Mouse (Mus musculus) mature B cell (primary cell): ENCODE measurements around the gene Polr2e.

Source experiments
- in situ Hi-C: fragments of 300-500 bp; cut with MboI; formaldehyde crosslinking; loops from 2 replicates; pipeline ENCODE4 v1.14.3; 2019

The Polr2e gene

DNA sequence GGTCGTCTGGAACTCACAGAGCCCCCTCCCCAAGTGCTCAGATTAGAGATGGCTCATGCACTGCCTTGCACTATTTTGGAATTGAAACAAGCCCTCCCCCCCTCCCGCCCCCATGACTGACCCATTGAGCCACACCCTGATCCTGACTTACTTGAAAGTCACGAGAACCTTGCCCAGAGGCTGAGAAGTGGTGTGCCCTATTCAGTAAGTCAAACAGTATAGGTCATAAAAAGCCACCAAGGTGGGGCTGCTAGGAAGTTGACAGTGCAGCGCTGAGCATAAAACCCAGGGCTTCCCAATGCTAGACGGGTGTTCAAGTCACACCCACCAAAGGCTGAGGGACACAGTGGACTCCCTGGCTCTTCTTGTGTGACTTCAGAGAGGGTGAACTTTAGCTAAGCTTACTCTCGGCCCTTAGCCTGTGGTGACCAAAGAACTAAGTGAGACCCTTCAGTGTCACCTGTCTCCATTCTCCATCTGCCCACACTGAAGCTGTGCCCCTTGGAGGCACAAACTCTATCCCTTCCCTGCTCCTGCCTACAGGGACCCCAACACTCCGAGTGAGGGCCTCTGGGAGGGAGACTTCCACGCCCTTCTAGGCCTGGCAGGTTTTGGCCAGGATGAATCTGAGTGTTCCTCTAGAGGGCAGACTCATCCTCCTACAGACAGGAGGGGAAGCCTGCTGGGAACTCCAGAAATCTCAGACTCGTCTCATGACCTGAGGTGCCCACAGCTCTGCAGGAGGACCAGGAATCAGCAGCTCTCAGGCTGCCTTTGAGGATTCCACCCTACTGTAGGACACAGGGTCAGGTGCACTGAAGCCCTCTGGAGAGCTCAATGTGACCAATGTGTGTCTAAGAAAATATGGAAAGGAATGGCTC lies 5.8 kb downstream of the Polr2e start:
- in situ Hi-C loops, result no loop called here

DNA sequence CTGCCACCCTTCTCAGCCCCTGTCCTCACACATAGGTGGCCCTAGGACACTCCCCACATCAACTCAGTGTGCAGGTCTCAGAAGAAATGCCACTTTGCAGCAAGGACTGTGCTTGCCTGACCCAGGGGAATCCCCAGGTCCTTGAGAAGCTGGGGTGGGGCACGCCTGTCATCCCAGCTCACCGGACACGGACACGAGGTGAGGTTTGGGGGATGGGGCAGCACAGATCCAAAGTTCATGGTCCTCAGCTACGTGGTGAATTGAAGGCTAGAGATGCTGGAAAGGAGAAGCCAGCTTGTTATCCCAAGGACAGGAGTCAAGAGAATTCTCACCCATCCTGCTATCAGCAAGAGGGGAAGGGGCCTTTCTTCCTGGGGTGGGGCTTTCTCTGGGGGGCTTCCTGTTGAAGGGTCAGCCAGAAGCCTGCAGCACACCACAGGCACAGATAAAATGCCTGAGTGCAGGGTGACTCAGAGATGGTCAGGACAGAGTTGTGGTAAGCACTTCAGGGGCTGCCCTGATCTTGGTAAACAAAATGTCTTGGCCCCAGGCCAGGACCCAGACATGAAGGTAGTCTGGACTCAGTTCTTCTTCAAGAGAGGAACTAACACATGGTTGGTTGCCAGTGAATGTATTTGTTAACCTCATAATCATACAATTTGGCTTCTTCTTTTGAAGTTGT lies 6.7 kb downstream of the Polr2e start:
- in situ Hi-C loops, result no loop called here

DNA sequence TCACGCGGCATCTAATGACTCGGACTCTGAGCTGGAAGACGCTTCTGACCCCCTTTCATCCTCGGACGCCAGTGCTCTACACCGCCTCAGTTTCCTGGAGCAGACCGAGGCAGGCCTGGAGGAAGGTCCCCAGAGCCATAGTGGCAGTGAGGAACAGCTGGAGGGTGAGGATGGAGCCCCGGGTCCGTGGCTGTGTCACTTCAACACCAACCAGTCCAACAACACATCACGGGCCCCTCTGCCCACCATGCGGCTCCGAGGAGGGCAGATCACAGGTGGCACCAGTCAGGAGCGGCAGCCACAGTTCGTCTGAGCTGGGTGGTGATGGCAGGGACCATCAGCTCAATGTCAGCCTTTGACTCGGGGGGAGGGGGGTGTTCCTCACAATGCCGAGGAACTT lies 8.9 kb downstream of the Polr2e start:
- in situ Hi-C loops, result no loop called here

DNA sequence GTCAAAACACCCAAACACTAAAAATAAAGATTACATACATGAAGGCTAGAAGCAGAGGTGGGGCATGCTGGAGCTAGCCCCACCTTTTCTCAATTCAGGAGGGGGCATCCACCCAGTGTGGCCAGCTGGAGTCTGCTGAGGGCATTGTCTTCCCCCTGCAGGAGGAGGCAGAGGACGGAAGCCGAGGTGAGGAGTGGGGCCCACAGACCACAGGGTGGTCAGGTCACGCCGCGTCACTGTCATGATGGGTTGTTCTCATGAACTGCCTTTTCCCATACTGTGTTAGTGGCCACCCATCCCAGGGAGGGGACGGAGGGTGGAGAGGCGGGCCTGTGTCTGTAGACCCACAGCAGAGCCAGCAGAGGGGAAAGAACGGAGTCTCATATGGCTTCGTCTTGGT lies 9.4 kb downstream of the Polr2e start:
- in situ Hi-C loops, result no loop called here

DNA sequence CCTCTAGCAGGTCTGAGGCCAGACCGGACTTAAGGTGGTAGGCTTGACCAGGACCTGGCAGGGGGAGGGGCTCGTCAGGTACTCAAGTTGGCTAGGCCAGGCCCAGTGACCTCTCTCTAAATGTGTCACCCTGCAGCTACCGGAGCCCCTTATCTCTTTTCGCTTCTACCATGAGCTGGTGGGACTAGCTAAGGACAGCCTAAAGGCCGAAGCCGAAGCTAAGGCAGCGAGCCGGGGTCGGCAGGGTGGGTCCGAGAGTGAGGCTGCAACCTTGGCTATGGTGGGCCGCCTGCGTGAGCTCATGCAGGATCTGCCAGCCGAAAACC lies 11.1 kb downstream of the Polr2e start:
- in situ Hi-C loops, result no loop called here

DNA sequence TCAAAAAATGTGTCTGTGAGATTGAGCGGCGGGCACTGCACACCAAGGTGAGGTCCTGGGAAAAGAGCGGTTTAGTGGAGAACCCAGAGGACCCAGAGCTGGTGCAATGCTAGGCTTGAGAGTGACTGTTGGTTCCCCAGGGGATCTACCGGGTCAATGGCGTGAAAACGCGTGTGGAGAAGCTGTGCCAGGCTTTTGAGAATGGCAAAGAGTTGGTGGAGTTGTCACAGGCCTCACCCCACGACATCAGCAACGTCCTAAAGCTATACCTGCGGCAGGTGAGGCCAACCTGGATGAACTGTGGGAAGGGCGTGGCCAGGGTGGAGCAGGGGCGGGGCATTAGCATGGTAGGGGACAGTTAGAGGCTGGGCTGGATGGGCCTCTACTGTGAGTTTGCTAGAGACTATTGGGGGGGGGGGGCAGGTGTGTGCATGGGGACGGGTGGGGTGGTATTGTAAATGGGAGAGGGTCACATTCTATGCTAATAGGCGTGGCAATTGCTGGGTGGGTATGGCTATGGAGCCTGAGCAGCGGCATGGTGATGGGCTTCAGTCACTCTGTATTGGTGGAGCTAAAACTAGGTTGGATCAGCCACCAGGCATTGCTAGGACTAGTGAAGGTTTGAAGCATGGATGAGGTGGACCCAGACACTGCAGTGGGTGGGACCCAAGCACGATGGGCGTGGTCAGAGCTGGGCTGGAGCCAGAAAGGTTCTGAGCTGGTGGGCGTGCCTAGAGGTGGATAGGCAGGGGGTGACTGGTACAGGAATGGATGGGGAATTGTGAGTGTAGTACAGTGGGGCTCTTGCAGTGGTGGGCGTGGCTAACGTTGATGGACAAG lies 11.7 kb downstream of the Polr2e start:
- in situ Hi-C loops, result no loop called here

DNA sequence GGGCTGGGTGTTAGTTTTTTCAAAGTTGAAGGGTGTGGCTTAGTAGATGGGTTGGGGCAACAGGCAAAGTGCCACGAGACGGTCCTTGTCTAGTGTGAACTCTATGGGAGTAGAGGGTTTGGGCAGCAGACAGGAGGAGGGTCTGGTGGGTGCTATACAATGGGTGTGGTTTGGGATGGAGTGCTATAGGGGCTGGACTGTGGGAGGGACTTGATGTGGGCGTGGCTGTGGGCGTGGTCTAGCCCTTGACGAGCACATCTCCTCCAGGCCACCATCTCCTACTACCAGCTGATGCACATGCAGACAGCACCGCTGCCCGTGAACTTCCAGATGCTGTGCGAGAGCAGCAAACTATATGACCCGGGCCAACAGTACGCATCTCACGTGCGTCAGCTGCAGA lies 13.7 kb downstream of the Polr2e start:
- in situ Hi-C loops, result no loop called here

DNA sequence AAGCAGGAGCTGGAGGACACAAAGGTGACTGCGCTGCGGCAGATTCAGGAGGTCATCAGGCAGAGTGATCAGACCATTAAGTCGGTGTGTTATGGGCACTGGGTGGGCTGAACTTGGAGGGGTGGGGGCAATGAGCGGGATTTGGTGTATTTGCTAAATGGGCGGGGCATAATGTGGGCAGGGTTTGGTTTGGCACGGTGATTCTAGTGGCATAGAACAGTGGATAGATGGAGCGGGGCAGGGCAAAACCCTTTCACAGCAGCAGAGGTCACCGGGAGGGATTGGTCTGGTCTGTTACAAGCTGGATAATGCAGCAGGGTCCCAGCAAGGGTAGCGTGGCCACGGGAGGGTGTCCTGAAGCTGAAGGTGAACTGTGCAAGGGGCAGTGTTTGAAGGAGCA lies 14.1 kb downstream of the Polr2e start:
- in situ Hi-C loops, result no loop called here

DNA sequence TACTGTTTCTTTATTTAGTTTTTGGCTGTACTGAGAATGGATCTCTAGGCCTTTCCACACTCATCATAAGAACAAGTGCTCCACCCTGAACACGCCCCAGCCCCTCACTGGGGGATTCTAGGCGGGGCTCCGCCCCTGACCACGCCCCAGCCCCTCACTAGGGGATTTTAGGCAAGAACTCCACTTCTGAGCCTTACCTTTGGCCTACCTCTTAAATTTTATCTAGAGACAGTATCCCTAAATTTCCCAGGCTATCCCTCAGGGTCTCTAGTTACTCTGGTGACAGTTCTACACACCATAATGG lies 14.6 kb downstream of the Polr2e start:
- in situ Hi-C loops, result no loop called here

DNA sequence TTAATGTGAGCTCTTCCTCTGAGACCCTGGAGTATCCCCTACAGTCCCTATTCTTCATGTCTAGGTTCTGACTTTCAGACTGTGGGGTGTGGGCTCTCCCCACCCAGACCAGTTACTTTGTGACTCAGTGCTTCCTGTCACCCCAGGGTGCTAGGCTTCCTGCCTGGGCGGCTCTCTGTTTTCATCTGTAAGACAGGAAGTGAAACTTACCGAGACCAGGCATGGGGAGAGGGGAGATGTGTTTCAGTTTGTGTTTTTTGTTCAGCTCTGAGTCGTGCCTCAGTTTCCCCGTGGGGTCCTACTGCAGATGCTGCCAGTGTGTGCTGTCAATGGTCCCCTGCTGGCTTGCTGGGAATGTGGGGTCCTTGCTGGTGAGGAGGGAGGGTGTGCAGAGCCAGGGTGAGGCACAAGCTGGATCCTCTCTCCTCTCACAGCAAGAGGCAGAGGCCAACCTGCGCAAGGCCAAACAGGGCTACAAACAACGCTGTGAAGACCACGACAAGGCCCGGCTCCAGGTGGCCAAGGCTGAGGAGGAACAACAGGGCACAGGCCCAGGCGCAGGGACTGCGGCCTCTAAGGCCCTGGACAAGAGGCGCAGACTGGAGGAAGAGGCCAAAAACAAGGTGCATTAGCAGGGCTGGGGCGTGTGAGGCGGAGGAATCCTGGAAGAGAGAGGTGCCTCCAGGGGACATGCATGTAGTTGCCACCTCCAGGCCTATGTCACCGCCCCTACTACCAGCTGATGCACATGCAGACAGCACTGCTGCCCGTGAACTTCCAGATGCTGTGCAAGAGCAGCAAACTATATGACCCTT lies 15.2 kb downstream of the Polr2e start:
- in situ Hi-C loops, result loop anchor here (5.0 kb wide), 1 partner anchor 37 kb away; the partner anchor contains the start of gene Cnn2

DNA sequence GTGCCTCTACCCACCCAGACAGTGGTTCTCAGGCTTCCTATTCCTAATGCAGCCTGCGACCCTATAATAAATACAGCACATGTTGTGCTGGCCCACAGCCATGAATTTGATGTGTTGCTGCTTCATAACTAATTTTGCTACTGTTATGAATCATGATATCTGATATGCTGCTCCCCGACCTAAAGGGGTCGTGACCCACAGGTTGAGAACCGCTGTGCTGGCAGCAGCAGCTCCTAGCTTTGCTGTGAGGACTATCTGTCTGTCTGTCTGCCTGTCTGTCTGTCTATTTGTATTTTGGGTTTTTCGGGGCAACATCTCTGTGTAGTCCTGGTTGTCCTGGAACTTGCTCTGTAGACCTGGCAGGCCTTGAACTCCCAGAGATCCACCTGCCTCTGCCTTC lies 15.8 kb downstream of the Polr2e start:
- in situ Hi-C loops, result loop anchor here (5.0 kb wide), 1 partner anchor 36 kb away; the partner anchor contains the start of gene Cnn2

DNA sequence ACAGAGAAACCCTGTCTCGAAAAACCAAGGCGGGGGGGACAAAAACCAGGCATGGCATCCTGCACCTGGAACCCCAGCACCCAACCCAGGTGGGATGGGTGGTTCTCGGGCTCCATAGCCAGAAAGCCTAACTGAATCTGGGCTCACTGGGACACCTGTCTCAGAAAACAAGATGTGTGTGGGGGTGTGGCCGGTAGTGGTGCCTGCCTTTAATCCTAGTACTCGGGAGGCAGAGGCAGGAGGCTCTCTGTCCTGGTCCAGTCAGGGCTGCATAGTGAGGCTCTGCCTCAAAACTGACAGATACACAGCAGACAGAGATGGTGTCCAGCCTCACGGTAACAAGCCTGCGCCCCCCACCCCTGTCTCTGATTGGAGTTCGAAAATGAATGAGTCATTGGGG lies 16.8 kb downstream of the Polr2e start:
- in situ Hi-C loops, result loop anchor here (5.0 kb wide), 1 partner anchor 36 kb away; the partner anchor contains the start of gene Cnn2

DNA sequence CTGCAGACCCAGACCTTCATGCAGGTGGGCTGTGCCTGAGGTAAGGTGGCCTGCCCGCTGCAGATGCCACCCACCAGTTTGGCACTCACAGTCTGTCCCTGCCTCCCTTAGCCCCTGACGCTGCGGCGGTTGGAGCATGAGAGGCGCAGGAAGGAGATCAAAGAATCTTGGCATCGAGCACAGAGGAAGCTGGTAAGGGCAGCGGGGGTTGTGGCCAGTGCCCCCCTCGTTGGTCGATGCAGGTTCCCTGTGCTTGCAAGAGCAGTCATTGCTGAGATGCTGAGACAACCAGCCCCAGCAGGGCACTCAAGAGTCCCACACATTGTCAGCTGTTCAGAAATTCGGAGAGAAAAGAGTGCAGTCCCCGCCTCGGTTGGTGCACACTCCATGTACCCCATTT lies 17.4 kb downstream of the Polr2e start:
- in situ Hi-C loops, result loop anchor here (5.0 kb wide), 1 partner anchor 35 kb away; the partner anchor contains the start of gene Cnn2

DNA sequence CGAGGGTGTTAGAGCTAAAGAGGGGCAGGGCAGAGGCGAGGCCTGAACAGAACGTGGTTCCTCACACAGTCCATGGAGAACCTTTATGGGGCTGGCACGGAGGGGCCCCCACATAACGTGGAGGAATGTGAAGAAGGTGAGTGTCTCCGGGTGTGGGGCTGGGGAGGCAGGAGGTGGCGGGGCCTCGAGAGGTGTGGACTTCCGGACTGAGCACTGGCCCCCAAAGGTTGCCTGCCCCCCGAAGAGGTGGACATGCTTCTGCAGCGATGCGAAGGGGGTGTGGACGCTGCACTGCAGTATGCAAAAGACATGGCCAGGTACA lies 18.3 kb downstream of the Polr2e start:
- in situ Hi-C loops, result loop anchor here (5.0 kb wide), 1 partner anchor 34 kb away; the partner anchor contains the start of gene Cnn2

DNA sequence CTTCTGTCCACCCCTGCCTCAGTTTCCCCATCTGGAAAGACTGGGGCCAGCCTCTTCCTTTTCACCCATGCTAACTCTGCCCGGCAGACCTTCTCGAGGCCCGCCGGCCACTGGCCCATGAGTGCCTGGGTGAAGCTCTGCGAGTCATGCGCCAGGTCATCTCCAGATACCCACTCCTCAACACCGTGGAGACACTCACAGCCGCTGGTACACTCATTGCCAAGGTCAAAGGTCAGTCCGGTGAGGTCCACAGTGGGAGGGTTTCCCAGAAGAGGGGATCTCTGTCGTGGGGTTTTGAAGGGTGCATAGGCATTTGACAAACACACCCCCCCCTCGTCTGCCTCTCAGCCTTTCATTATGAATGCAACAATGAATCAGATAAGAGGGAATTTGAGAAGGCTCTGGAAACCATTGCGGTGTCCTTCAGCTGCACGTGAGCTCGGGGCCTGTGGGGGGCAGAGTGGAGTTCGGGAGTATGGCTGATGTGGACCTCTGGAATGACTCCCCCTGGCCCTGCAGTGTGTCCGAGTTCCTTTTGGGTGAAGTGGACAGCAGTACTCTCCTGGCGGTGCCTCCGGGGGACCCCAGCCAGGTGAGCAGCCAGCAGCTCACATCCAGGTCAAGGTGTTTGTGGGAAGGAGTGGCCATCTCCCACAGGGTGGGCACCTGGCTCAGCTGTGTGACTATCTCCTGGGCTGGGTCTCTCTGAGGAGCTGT lies 18.8 kb downstream of the Polr2e start:
- in situ Hi-C loops, result loop anchor here (5.0 kb wide), 1 partner anchor 33 kb away; the partner anchor contains the start of gene Cnn2

DNA sequence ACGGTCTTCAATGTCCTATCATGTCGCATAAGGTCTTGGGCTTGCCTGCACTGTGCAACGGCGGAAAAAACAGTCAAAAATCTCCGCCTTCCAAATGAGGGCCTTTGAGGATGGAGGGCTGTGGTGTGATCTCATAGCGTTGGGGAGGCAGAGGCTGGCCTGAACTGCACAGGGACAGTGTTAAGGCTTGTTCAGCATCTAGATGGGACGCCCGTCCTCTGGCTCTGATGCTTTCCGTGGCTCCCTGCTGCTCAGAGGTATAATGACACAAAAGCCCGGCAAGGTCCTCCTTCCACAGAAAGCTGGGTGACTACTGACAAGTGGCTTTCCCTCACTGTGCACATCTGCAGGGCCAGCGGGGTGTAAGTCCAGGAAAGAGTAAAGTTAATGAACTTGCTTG lies 19.4 kb downstream of the Polr2e start:
- in situ Hi-C loops, result loop anchor here (5.0 kb wide), 1 partner anchor 33 kb away; the partner anchor contains the start of gene Cnn2

DNA sequence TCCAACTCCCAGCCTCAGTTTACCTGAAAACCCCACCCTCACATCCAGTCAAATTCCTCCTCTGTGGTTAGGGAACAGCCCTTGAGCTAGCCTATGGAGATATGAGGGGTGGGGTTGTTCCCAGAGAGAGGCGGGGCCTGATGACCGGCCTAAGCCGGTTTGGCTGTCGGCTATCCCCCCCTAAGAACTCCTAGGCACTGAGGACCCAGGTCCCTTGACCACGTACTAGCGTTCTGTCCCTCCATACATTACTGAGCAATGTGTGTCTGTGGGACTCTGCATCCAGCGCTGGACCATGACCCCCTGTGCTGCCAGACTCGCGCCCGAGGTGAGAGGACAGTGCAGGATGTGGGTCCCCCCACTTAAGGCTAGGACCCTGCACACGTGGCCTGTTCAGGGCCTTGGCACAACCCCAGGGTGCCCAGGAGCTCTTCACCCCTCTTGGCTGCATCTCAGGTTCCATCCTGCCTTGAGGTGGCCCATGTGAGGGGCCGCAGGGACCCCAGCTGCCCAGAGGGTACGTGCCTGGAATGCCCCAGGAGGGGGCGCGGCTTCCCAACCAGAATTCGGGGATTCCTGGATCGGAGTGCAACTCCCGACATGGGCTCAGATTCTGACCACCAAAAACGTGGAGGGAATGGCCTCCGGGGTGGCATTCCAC lies 20.0 kb downstream of the Polr2e start:
- in situ Hi-C loops, result loop anchor here (5.0 kb wide), 1 partner anchor 32 kb away; the partner anchor contains the start of gene Cnn2

DNA sequence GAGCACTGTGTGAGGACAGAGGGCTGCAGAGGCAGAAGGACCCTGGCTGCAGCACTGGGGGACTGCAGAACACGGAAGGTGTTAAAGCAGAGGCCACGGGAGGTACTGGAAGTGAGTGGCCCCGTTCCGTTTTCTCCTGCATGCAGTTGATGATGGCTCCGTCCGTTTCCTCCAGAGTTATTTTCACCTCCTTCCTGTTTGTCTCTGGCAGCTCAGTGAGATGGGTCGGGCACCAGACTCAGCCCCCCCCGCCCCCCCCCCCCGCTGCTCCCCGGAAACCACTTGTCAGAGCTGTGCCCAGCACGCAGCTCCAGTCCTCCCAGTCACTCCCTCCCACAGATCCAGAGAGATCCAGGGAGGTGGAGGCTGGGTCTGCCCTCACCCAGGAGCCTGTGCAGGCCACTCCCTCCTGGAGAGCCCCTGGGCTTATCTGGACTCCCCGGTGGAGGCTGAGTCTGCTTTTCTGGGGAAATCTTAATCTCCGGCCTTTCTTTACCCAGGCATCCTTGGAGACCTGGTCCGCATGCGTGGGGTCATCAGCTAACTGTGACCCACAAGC lies 20.8 kb downstream of the Polr2e start:
- in situ Hi-C loops, result no loop called here

DNA sequence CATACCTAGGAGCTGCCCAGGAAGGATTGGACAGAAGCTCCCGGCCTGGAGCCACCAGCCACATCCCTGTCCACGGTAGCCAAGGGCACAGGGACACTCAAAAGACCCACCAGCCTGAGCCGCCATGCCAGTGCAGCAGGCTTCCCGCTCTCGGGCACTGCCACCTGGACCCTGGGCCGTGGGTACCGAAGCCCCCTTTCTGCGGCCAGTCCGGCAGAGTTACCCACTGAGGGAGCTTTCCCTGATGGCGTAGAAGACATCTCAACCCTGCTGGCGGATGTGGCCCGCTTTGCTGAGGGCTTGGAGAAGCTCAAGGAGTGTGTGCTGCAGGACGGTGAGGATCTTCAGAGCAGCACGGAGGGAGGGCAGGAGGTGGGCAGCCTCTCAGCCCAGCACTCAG lies 21.8 kb downstream of the Polr2e start:
- in situ Hi-C loops, result no loop called here

DNA sequence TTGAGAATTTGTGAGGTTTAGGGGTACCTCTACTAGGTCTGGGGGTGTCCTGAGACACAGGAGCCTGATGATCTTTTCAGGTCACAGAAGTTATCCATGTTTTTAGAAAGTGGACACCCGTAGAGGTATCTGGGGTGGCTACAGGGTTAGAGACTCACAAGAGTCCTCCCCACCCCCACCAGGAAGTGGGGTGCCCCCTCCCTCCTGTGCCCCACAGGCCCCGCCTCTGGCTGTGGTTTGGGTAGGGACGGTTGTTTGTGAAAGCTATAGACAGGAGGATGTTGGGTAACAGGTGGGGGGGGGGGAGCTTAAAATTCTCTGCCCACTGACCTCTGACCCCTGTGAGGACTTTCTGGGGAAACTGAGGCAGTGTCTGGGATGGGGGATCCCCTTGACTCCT lies 22.2 kb downstream of the Polr2e start:
- in situ Hi-C loops, result no loop called here
